Mouse (Mus musculus): Measurements from ENCODE around the gene Dhx35.

The Dhx35 gene

GRCm38 (mm10) chr2:158803575-158803974 is 9.0 kb downstream of the Dhx35 start:
- DNase-seq (ENCODE audit: low spot score): no peak

- no peak for DNase-seq (ENCODE audit: low spot score)
Measured at GRCm38 (mm10) chr2:158815686-158816085, 21.1 kb downstream of the Dhx35 start.

- no peak for DNase-seq (ENCODE audit: low spot score)
Measured at GRCm38 (mm10) chr2:158816239-158816638, 21.6 kb downstream of the Dhx35 start.

GRCm38 (mm10) chr2:158817708-158818107 is 23.1 kb downstream of the Dhx35 start:
- DNase-seq (ENCODE audit: low spot score): no peak

- no peak for DNase-seq (ENCODE audit: low spot score)
Measured at GRCm38 (mm10) chr2:158828124-158828523, 33.5 kb downstream of the Dhx35 start.

GRCm38 (mm10) chr2:158829746-158830145 is 35.1 kb downstream of the Dhx35 start:
- DNase-seq (ENCODE audit: low spot score): no peak

GRCm38 (mm10) chr2:158833221-158833620 is 38.6 kb downstream of the Dhx35 start:
- peak; percentile 3 for DNase-seq (ENCODE audit: low spot score)

- DNase-seq (ENCODE audit: low spot score): no peak
Measured at GRCm38 (mm10) chr2:158833645-158834044, 39.0 kb downstream of the Dhx35 start.

GRCm38 (mm10) chr2:158843287-158843686 is 48.7 kb downstream of the Dhx35 start:
- no peak for DNase-seq (ENCODE audit: low spot score)

GRCm38 (mm10) chr2:158845031-158845430 is 50.4 kb downstream of the Dhx35 start:
- DNase-seq (ENCODE audit: low spot score): no peak

- DNase-seq (ENCODE audit: low spot score): no peak
Measured at GRCm38 (mm10) chr2:158846208-158846607, 51.6 kb downstream of the Dhx35 start.

GRCm38 (mm10) chr2:158847991-158848390 is 53.4 kb downstream of the Dhx35 start:
- no peak for DNase-seq (ENCODE audit: low spot score)

- no peak for DNase-seq (ENCODE audit: low spot score)
Measured at GRCm38 (mm10) chr2:158849416-158849815, 54.8 kb downstream of the Dhx35 start.

GRCm38 (mm10) chr2:158852579-158852978 is 58.0 kb downstream of the Dhx35 start:
- DNase-seq (ENCODE audit: low spot score): no peak

GRCm38 (mm10) chr2:158856896-158857499 is 62.4 kb downstream of the Dhx35 start:
- DNase-seq (ENCODE audit: low spot score): no peak

- DNase-seq (ENCODE audit: low spot score): no peak
Measured at GRCm38 (mm10) chr2:158857579-158857978, 63.0 kb downstream of the Dhx35 start.

GRCm38 (mm10) chr2:158861115-158861514 is 66.5 kb downstream of the Dhx35 start:
- DNase-seq (ENCODE audit: low spot score): no peak

- no peak for DNase-seq (ENCODE audit: low spot score)
Measured at GRCm38 (mm10) chr2:158863341-158864125, 68.9 kb downstream of the Dhx35 start.

- DNase-seq (ENCODE audit: low spot score): no peak
Measured at GRCm38 (mm10) chr2:158864126-158864458, 69.5 kb downstream of the Dhx35 start.

GRCm38 (mm10) chr2:158865358-158865757 is 70.8 kb downstream of the Dhx35 start:
- DNase-seq (ENCODE audit: low spot score): peak; percentile 65

- no peak for DNase-seq (ENCODE audit: low spot score)
Measured at GRCm38 (mm10) chr2:158886571-158886970, 92.0 kb downstream of the Dhx35 start.

- DNase-seq (ENCODE audit: low spot score): no peak
Measured at GRCm38 (mm10) chr2:158888531-158888930, 93.9 kb downstream of the Dhx35 start.

GRCm38 (mm10) chr2:158889201-158889600 is 94.6 kb downstream of the Dhx35 start:
- DNase-seq (ENCODE audit: low spot score): no peak

- no peak for DNase-seq (ENCODE audit: low spot score)
Measured at GRCm38 (mm10) chr2:158891319-158891718, 96.7 kb downstream of the Dhx35 start.

Data from layer of hippocampus, adult 9-10 months (tissue).